Mouse (Mus musculus) layer of hippocampus, postnatal 36 days (tissue): ENCODE data around the gene Cdyl2. TPM values are rescaled to one million over a fixed set of nuclear protein-coding genes. Genes with fewer than 3 reads are reported as not detected.

Experiments
- DNase-seq, 2 experiments: peaks; one replicate each; pipeline ENCODE4 v3.0.0; 2022
- total RNA-seq, 2 experiments: library from RNA; stranded (reverse); gene quantifications; 2 replicates each; pipeline ENCODE4 v1.2.3; 2021

The Cdyl2 gene
- 1 to 10 TPM; 9.5 to 9.9 TPM for total RNA-seq

GRCm38 (mm10) chr8:116732684-116733647, at the start of gene Cdyl2:
Cdyl2 (minus strand) TSS chr8:116732991.
- peak; percentile 79 to 82 for DNase-seq

- DNase-seq = no peak
Observed at GRCm38 (mm10) chr8:116780594-116780993, 47.8 kb upstream of the Cdyl2 start.

GRCm38 (mm10) chr8:116774220-116774619, 41.4 kb upstream of the Cdyl2 start:
- no peak for DNase-seq

- no peak for DNase-seq
Observed at GRCm38 (mm10) chr8:116772727-116773126, 39.9 kb upstream of the Cdyl2 start.

- DNase-seq = no peak
Observed at GRCm38 (mm10) chr8:116771797-116772343, 39.1 kb upstream of the Cdyl2 start.

GRCm38 (mm10) chr8:116770756-116771155, 38.0 kb upstream of the Cdyl2 start:
- no peak for DNase-seq

- no peak for DNase-seq
Observed at GRCm38 (mm10) chr8:116756174-116756573, 23.4 kb upstream of the Cdyl2 start.

GRCm38 (mm10) chr8:116755557-116755956, 22.8 kb upstream of the Cdyl2 start:
- DNase-seq = no peak

GRCm38 (mm10) chr8:116740726-116741125, 7.9 kb upstream of the Cdyl2 start:
- no peak for DNase-seq

GRCm38 (mm10) chr8:116735306-116735705, 2.5 kb upstream of the Cdyl2 start:
- no peak for DNase-seq

- DNase-seq = no peak
Observed at GRCm38 (mm10) chr8:116734176-116734575, 1.4 kb upstream of the Cdyl2 start.

- DNase-seq = no peak
Observed at GRCm38 (mm10) chr8:116733648-116734014, 840 bp upstream of the Cdyl2 start.

GRCm38 (mm10) chr8:116731976-116732683, 661 bp downstream of the Cdyl2 start:
- no peak for DNase-seq

- no peak for DNase-seq
Observed at GRCm38 (mm10) chr8:116721451-116721850, 11.3 kb downstream of the Cdyl2 start.

- no peak for DNase-seq
Observed at GRCm38 (mm10) chr8:116707496-116707895, 25.3 kb downstream of the Cdyl2 start.

- DNase-seq = no peak
Observed at GRCm38 (mm10) chr8:116702501-116702900, 30.3 kb downstream of the Cdyl2 start.

GRCm38 (mm10) chr8:116692931-116693330, 39.9 kb downstream of the Cdyl2 start:
- no peak for DNase-seq

GRCm38 (mm10) chr8:116689741-116690140, 43.0 kb downstream of the Cdyl2 start:
- DNase-seq = no peak

GRCm38 (mm10) chr8:116676174-116676573, 56.6 kb downstream of the Cdyl2 start:
- DNase-seq = no peak

- peak in 1 of 2 experiments; percentile 11 for DNase-seq
Observed at GRCm38 (mm10) chr8:116673966-116674805, 58.6 kb downstream of the Cdyl2 start.

- no peak for DNase-seq
Observed at GRCm38 (mm10) chr8:116673493-116673892, 59.3 kb downstream of the Cdyl2 start.

- DNase-seq = no peak
Observed at GRCm38 (mm10) chr8:116673052-116673451, 59.7 kb downstream of the Cdyl2 start.
